Comparison of ENCODE assay signal across 8 mouse cellular contexts in genomic region chr5:123138953-123139721, GRCm38 (mm10). TPM values are rescaled to one million over a fixed set of nuclear protein-coding genes. Genes with fewer than 3 reads are reported as not detected.
DNase-seq lines count a peak whose midpoint lies in the region; ATAC-seq and TF ChIP-seq lines count a peak whose summit lies in the region.

No protein-coding gene starts in this region.

- no peaks in the 10 kb centered on the region for H3K27me3 ChIP-seq in forebrain, embryonic 15.5 days
- no peaks in the 10 kb centered on the region for H3K27me3 ChIP-seq in neural tube, embryonic 13.5 days

- H3K9ac ChIP-seq in ES-E14 (ENCODE audit: insufficient read depth, low read depth, low read length, poor library complexity, severe bottlenecking) = peak overlapping the region; percentile 99
- H3K9ac ChIP-seq in forebrain, embryonic 15.5 days (replicated peaks) = peak overlapping the region; percentile 99
- H3K9ac ChIP-seq in neural tube, embryonic 13.5 days = peak overlapping the region; percentile 100

- intact Hi-C loops in heart, postnatal 25 days (cut with DNase I) = no loop called here

- peaks cover 3% of the 10 kb centered on the region for H3K36me3 ChIP-seq in ES-E14 (ENCODE audit: control insufficient read depth, insufficient read depth, low read length, poor library complexity, severe bottlenecking)
- H3K36me3 ChIP-seq in forebrain, embryonic 15.5 days = peaks cover 4% of the 10 kb centered on the region; the same call in 1 of the 2 replicates
- H3K36me3 ChIP-seq in neural tube, embryonic 13.5 days = peaks cover 26% of the 10 kb centered on the region

- H3K4me2 ChIP-seq in forebrain, embryonic 15.5 days (replicated peaks) = peak overlapping the region; percentile 98
- H3K4me2 ChIP-seq in neural tube, embryonic 13.5 days = peak overlapping the region; percentile 100

- in situ Hi-C loops in ES-E14 (cut with MboI; ENCODE audit: low sequenced_read_pairs in 2 of 2, unreplicated experiment in 2 of 2) = no loop called here

- no peaks in the 10 kb centered on the region for H3K9me3 ChIP-seq in ES-E14 (ENCODE audit: control insufficient read depth, insufficient read depth, low read depth, low read length)
- no peaks in the 10 kb centered on the region for H3K9me3 ChIP-seq in forebrain, embryonic 15.5 days
- no peaks in the 10 kb centered on the region for H3K9me3 ChIP-seq in neural tube, embryonic 13.5 days

- peak overlapping the region; percentile 100 for H3K27ac ChIP-seq in ES-E14 (ENCODE audit: insufficient read depth, low read depth, low read length, poor library complexity, severe bottlenecking)
- H3K27ac ChIP-seq in forebrain, embryonic 15.5 days (replicated peaks) = peak overlapping the region; percentile 100
- H3K27ac ChIP-seq in neural tube, embryonic 13.5 days (replicated peaks) = peak overlapping the region; percentile 100

- under 1% methylated on average over 39 of the region's 39 CpGs for WGBS in forebrain, embryonic 15.5 days
- under 1% methylated on average over 39 of the region's 39 CpGs for WGBS in neural tube, embryonic 13.5 days

- DNase-seq in ES-E14 (ENCODE audit: low read depth, low spot score) = no peak
- DNase-seq in cerebellum, adult 11 months = peak; percentile 91
- peak; percentile 75 for DNase-seq in heart, postnatal 25 days (ENCODE audit: low spot score)
- peak; percentile 81 to 91 for DNase-seq in layer of hippocampus, adult 18-20 months (ENCODE audit: low spot score in 2 of 2)
- peak; percentile 88 to 90 for DNase-seq in lung, adult 18-20 months
- DNase-seq in testis, postnatal 14 days (ENCODE audit: low spot score) = peak; percentile 78

- ATAC-seq in forebrain, embryonic 15.5 days (replicated peaks) = no peak
- ATAC-seq in neural tube, embryonic 13.5 days (ENCODE audit: low read depth) = peak; percentile 3; the same call in 1 of the 2 replicates

- H3K4me3 ChIP-seq in ES-E14 (ENCODE audit: insufficient read depth in 1 of 2, low read depth in 1 of 2, low read length in 2 of 2, poor library complexity in 1 of 2, severe bottlenecking in 1 of 2) = peak overlapping the region; percentile 63 to 98
- peak overlapping the region; percentile 94 for H3K4me3 ChIP-seq in forebrain, embryonic 15.5 days
- H3K4me3 ChIP-seq in neural tube, embryonic 13.5 days = peak overlapping the region; percentile 95

- H3K4me1 ChIP-seq in ES-E14 (ENCODE audit: control insufficient read depth in 2 of 2, insufficient read depth in 2 of 2, low read length in 2 of 2, poor library complexity in 1 of 2) = peaks cover 2 to 6% of the 10 kb centered on the region in 2 experiments; a peak in 1 of 4 replicates
- peaks cover 44% of the 10 kb centered on the region for H3K4me1 ChIP-seq in forebrain, embryonic 15.5 days
- peaks cover 53% of the 10 kb centered on the region for H3K4me1 ChIP-seq in neural tube, embryonic 13.5 days (replicated peaks)

TF ChIP-seq in ES-E14, 5 proteins besides CTCF, POLR2A, EP300 and RAD21:
- TF ChIP-seq MAFK (IDR thresholded peaks at IDR 0.05; ENCODE audit: insufficient read depth, low read depth, low read length) (peak; percentile 89), ZC3H11A (IDR thresholded peaks at IDR 0.05; ENCODE audit: borderline replicate concordance, low read depth, low read length) (no peak)

RNA-seq across cellular contexts. Expression of gene Setd1b, which starts 2.9 kb away (rescaled TPM):
- 7.6 and 9.8 TPM in 2 replicates for total RNA-seq in ES-E14 (2012; rRNA removed)
- polyA plus RNA-seq in forebrain, embryonic 15.5 days (2015; fragmentation: Nextera tagmentation; extraction: Ambion mirVana) = 13.6 and 13.7 TPM in 2 replicates
- 10 to 100 TPM; 14.4 to 18.4 TPM for total RNA-seq in heart, postnatal 25 days (2021)
- total RNA-seq in layer of hippocampus, adult 18-20 months (2021) = 10 to 100 TPM; 34.8 to 37.4 TPM
- polyA plus RNA-seq in neural tube, embryonic 13.5 days (2015; fragmentation: Nextera tagmentation; extraction: Ambion mirVana) = 11.5 and 13.1 TPM in 2 replicates

RNA-seq across cellular contexts. Expression of gene Rhof, which starts 6.6 kb away (rescaled TPM):
- total RNA-seq in ES-E14 (2012; rRNA removed) = 2.3 and 2.5 TPM in 2 replicates
- polyA plus RNA-seq in forebrain, embryonic 15.5 days (2015; fragmentation: Nextera tagmentation; extraction: Ambion mirVana) = 11.4 and 12.4 TPM in 2 replicates
- total RNA-seq in heart, postnatal 25 days (2021) = under 1 TPM; 0.36 to 0.45 TPM
- total RNA-seq in layer of hippocampus, adult 18-20 months (2021) = 10 to 100 TPM; 49.1 to 50.9 TPM
- 4.2 and 4.4 TPM in 2 replicates for polyA plus RNA-seq in neural tube, embryonic 13.5 days (2015; fragmentation: Nextera tagmentation; extraction: Ambion mirVana)

RNA-seq across cellular contexts. Expression of gene Psmd9, which starts 30.1 kb away (rescaled TPM):
- total RNA-seq in ES-E14 (2012; rRNA removed) = 22.9 and 27.0 TPM in 2 replicates
- 82.0 and 82.9 TPM in 2 replicates for polyA plus RNA-seq in forebrain, embryonic 15.5 days (2015; fragmentation: Nextera tagmentation; extraction: Ambion mirVana)
- 10 to 100 TPM; 15.6 to 16.7 TPM for total RNA-seq in heart, postnatal 25 days (2021)
- 10 to 100 TPM; 26.5 to 31.5 TPM for total RNA-seq in layer of hippocampus, adult 18-20 months (2021)
- 66.9 and 67.9 TPM in 2 replicates for polyA plus RNA-seq in neural tube, embryonic 13.5 days (2015; fragmentation: Nextera tagmentation; extraction: Ambion mirVana)

RNA-seq across cellular contexts. Expression of gene Hpd, which starts 43.4 kb away (rescaled TPM):
- total RNA-seq in ES-E14 (2012; rRNA removed) = not detected in 2 replicates
- polyA plus RNA-seq in forebrain, embryonic 15.5 days (2015; fragmentation: Nextera tagmentation; extraction: Ambion mirVana) = not detected in 2 replicates
- not detected for total RNA-seq in heart, postnatal 25 days (2021)
- total RNA-seq in layer of hippocampus, adult 18-20 months (2021) = not detected
- not detected in 2 replicates for polyA plus RNA-seq in neural tube, embryonic 13.5 days (2015; fragmentation: Nextera tagmentation; extraction: Ambion mirVana)

Comparison
In these comparisons a context has a peak if more than half of its experiments do, and no peak if none do; other contexts are left out.
1. RNA of gene Rhof, which starts 6.6 kb away (total RNA-seq): 49.1 to 50.9 TPM in layer of hippocampus, adult 18-20 months; 2.3 to 2.5 TPM in ES-E14 and 0.36 to 0.45 TPM in heart, postnatal 25 days; every median in the first group is over 10 times any median in the second.
2. Peak in every context shown above with its lines, with median percentiles within 50 percentile points of each other: H3K27ac ChIP-seq, H3K4me3 ChIP-seq and H3K9ac ChIP-seq.